Mouse (Mus musculus) heart, embryonic 12.5 days (tissue): ENCODE results near the gene Tek. TPM values are rescaled to one million over a fixed set of nuclear protein-coding genes. Genes with fewer than 3 reads are reported as not detected.

Experiments used
- polyA plus RNA-seq: library from polyadenylated mRNA; unstranded; fragments of >200 nt; fragmentation: Nextera tagmentation; extraction: Ambion mirVana; gene quantifications from 2 replicates; pipeline ENCODE4 v1.2.1, GENCODE M21; 2016

The Tek gene
- polyA plus RNA-seq, 1 experiment from 2014 or later, result 66.6 TPM

Other genes with a start within 250 kb of the Tek start
- gene Gm10306, start 182.7 kb upstream of the Tek start, polyA plus RNA-seq, result 0.77 TPM in 1 of 2 replicates, not detected in the other
- gene Caap1, start 182.5 kb upstream of the Tek start, polyA plus RNA-seq, result 15.8 and 16.6 TPM in 2 replicates
- 69.9 and 70.8 TPM in 2 replicates for gene Plaa, start 136.0 kb upstream of the Tek start, polyA plus RNA-seq
- gene Ift74, start 124.8 kb upstream of the Tek start, polyA plus RNA-seq, result 17.2 and 17.9 TPM in 2 replicates
- 0.29 and 0.41 TPM in 2 replicates for gene Lrrc19, start 89.1 kb upstream of the Tek start, polyA plus RNA-seq
- gene Eqtn, start 189.6 kb downstream of the Tek start, polyA plus RNA-seq, result 0.15 and 0.17 TPM in 2 replicates
- gene Mysm1, start 239.8 kb downstream of the Tek start, polyA plus RNA-seq, result 23.6 TPM in 2 replicates